Mouse (Mus musculus) neural tube, embryonic 15.5 days (tissue): ENCODE measurements around the gene F2r. TPM values are rescaled to one million over a fixed set of nuclear protein-coding genes. Genes with fewer than 3 reads are reported as not detected.

Experiments used
- ATAC-seq: fragments of 200-750 bp; cut with Nextera tagmentation; 2 replicates; pipeline ENCODE4 v1.8.0; 2017; ENCODE audit warnings: mild to moderate bottlenecking, moderate TSS enrichment, moderate library complexity; ENCODE audit not compliant: low FRiP score
- H3K27ac ChIP-seq: fragments of 300-500 bp; sonication (generic); replicated peaks from 2 replicates; pipeline ENCODE4 v1.5.1; 2015; ENCODE audit warnings: mild to moderate bottlenecking, inconsistent platforms
- H3K27me3 ChIP-seq: fragments of 300-500 bp; sonication (generic); replicated peaks from 2 replicates; pipeline ENCODE4 v1.6.1; 2015; ENCODE audit warnings: inconsistent platforms
- H3K36me3 ChIP-seq: fragments of 300-500 bp; sonication (generic); 2 replicates; pipeline ENCODE4 v1.6.1; 2015; ENCODE audit warnings: inconsistent platforms
- H3K4me1 ChIP-seq: fragments of 300-500 bp; sonication (generic); 2 replicates; pipeline ENCODE4 v1.6.1; 2015; ENCODE audit warnings: inconsistent platforms
- H3K4me2 ChIP-seq: fragments of 300-500 bp; sonication (generic); 2 replicates; pipeline ENCODE4 v1.6.1; 2015; ENCODE audit warnings: inconsistent platforms, mild to moderate bottlenecking, moderate library complexity
- H3K4me3 ChIP-seq: fragments of 300-500 bp; sonication (generic); replicated peaks from 2 replicates; pipeline ENCODE4 v1.5.1; 2015; ENCODE audit warnings: mild to moderate bottlenecking, inconsistent platforms
- H3K9ac ChIP-seq: fragments of 300-500 bp; sonication (generic); replicated peaks from 2 replicates; pipeline ENCODE4 v1.6.1; 2015; ENCODE audit warnings: mild to moderate bottlenecking, inconsistent platforms
- H3K9me3 ChIP-seq: fragments of 300-500 bp; sonication (generic); replicated peaks from 2 replicates; pipeline ENCODE4 v1.6.1; 2016; ENCODE audit warnings: inconsistent platforms
- WGBS: fragments of 180-500 bp; shearing (Covaris S2); methylation state at CpG from one replicate; pipeline ENCODE4 v1.1.7; 2015; ENCODE audit warnings: mixed read lengths; 5-methylcytosine and 5-hydroxymethylcytosine counted together
- polyA plus RNA-seq: library from polyadenylated mRNA; unstranded; fragments of >200 nt; fragmentation: Nextera tagmentation; extraction: Ambion mirVana; gene quantifications from 2 replicates; pipeline ENCODE4 v1.2.1, GENCODE M21; 2015

The F2r gene
- polyA plus RNA-seq, 1 experiment from 2014 or later = 52.1 TPM

GRCm38 (mm10) chr13:95626696-95627095 lies 8.4 kb upstream of the F2r start:
- H3K4me3 ChIP-seq = no peak overlapping the region
- no peaks in the 10 kb centered on the region for H3K27me3 ChIP-seq
- H3K27ac ChIP-seq = no peak overlapping the region
- H3K36me3 ChIP-seq = 0 out of 2 replicates have a peak, but pooled peaks cover 3% of the 10 kb centered on the region
- H3K9ac ChIP-seq = no peak overlapping the region
- no peak for ATAC-seq
- no peaks in the 10 kb centered on the region for H3K9me3 ChIP-seq
- no peak overlapping the region for H3K4me2 ChIP-seq
- WGBS = 77% methylated on average over 7 of the region's 7 CpGs
- no peaks in the 10 kb centered on the region for H3K4me1 ChIP-seq

GRCm38 (mm10) chr13:95623042-95623441 lies 4.8 kb upstream of the F2r start:
- H3K27ac ChIP-seq = no peak overlapping the region
- no peak for ATAC-seq
- H3K4me2 ChIP-seq = no peak overlapping the region
- no peaks in the 10 kb centered on the region for H3K27me3 ChIP-seq
- WGBS = 50% methylated on average over 3 of the region's 3 CpGs
- H3K4me1 ChIP-seq = peaks cover 5% of the 10 kb centered on the region
- H3K9me3 ChIP-seq = no peaks in the 10 kb centered on the region
- H3K9ac ChIP-seq = no peak overlapping the region
- no peak overlapping the region for H3K4me3 ChIP-seq
- 0 out of 2 replicates have a peak, but pooled peaks cover under 1% of the 10 kb centered on the region for H3K36me3 ChIP-seq

- ATAC-seq = no peak
- no peaks in the 10 kb centered on the region for H3K9me3 ChIP-seq
- WGBS = 88% methylated on average over 3 of the region's 3 CpGs
- no peak overlapping the region for H3K9ac ChIP-seq
- no peak overlapping the region for H3K27ac ChIP-seq
- H3K4me2 ChIP-seq = no peak overlapping the region
- H3K27me3 ChIP-seq = no peaks in the 10 kb centered on the region
- peaks cover 12% of the 10 kb centered on the region for H3K4me1 ChIP-seq
- no peak overlapping the region for H3K4me3 ChIP-seq
- no peaks in the 10 kb centered on the region for H3K36me3 ChIP-seq
Observed at GRCm38 (mm10) chr13:95621563-95621962, 3.3 kb upstream of the F2r start.

- no peaks in the 10 kb centered on the region for H3K9me3 ChIP-seq
- WGBS = 5% methylated on average over 13 of the region's 13 CpGs
- peak; percentile 6; the same call in 1 of the 2 replicates for ATAC-seq
- H3K9ac ChIP-seq = 0 out of 2 replicates have a peak overlapping the region, but pooled peaks have one; percentile 75
- H3K4me2 ChIP-seq = peak overlapping the region; percentile 83
- no peaks in the 10 kb centered on the region for H3K27me3 ChIP-seq
- H3K4me1 ChIP-seq = peaks cover 33% of the 10 kb centered on the region
- H3K36me3 ChIP-seq = no peaks in the 10 kb centered on the region
- H3K27ac ChIP-seq = no peak overlapping the region
- peak overlapping the region; percentile 86 for H3K4me3 ChIP-seq
Observed at GRCm38 (mm10) chr13:95618859-95619258, 572 bp upstream of the F2r start.

DNA sequence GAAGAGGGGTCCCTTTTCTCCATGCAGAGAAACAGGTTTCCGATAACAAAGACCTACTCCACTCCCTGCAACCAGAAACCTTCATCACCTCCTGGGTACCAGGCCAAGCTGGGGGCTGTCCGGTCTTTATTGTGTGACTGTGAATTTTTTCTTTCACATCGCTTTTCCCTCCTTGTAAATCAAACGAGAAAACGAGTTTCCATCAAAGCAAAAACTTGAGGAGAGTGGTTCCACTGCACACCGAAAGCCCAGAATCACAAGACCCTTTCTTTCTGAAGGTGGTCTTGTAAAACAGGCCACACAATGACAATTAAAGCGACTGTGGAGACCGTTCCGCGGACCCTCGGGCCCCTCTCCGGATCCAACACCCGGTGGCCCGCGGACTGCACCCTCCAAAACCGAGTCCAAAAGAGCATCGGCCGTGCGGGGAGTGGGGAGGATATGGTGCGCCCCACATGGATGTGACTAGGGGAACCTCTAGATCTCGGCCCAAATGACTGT lies 566 bp downstream of the F2r start:
- H3K4me2 ChIP-seq = peak overlapping the region; percentile 83
- peak overlapping the region; percentile 86 for H3K4me3 ChIP-seq
- peak overlapping the region; percentile 74 for H3K27ac ChIP-seq
- under 1% methylated on average over 21 of the region's 21 CpGs for WGBS
- H3K27me3 ChIP-seq = no peaks in the 10 kb centered on the region
- H3K9me3 ChIP-seq = no peaks in the 10 kb centered on the region
- peaks cover 33% of the 10 kb centered on the region for H3K4me1 ChIP-seq
- H3K9ac ChIP-seq = peak overlapping the region; percentile 75
- peak; percentile 65 for ATAC-seq
- no peaks in the 10 kb centered on the region for H3K36me3 ChIP-seq

DNA sequence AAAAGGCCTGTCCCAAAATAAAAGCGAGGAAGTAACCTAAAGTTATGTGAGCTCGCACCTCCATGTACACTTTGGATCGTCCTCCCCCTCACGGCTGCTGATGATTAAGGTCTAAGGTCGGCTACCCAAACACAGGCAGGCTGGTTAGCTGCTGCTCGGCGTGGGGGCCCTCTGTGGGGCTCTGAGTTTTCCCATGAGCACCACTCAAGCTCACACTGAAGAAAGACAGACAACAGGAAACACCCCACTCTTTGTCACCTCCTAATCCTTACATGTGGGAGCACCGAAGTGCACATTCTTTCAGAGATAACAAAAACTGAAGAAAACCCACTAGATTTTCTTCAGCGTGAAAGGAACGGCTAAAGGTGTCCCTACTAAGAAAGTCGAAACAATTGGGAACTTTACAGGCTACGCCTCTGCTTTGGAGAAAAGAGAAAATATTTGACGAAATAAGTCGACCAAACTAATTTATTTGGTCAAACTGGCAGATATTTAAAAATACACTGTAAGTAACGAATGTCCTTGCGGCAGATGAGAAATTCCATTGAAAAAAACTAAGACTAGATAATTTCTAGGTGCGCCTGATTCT lies 1.1 kb downstream of the F2r start:
- 12% methylated on average over 17 of the region's 17 CpGs for WGBS
- H3K27ac ChIP-seq = no peak overlapping the region
- no peak for ATAC-seq
- H3K36me3 ChIP-seq = no peaks in the 10 kb centered on the region
- no peaks in the 10 kb centered on the region for H3K27me3 ChIP-seq
- peaks cover 33% of the 10 kb centered on the region for H3K4me1 ChIP-seq
- peak overlapping the region; percentile 86 for H3K4me3 ChIP-seq
- no peaks in the 10 kb centered on the region for H3K9me3 ChIP-seq
- peak overlapping the region; percentile 75 for H3K9ac ChIP-seq
- peak overlapping the region; percentile 83 for H3K4me2 ChIP-seq

DNA sequence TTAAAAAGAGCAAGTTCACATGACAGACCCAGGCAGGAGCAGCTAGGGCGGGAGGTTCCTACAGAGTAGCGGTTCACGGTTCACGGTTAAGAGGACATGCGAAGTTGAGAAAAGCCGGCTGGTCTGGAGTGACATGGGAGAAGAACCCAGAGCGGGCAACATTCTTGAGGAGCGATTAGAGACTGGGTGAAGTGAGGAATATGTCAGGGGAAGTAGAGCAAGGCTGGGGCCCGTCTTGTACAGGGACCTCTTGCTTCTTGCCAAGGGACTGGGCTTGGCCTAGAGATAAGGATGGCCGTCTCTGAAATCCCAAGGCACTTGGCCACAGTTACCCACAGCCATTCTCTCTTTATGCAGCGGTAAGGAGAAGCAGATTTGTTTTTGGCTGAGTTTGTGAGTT lies 1.8 kb downstream of the F2r start:
- WGBS = 69% methylated on average over 11 of the region's 11 CpGs
- H3K36me3 ChIP-seq = no peaks in the 10 kb centered on the region
- peak overlapping the region; percentile 75; the same call in 1 of the 2 replicates for H3K9ac ChIP-seq
- no peaks in the 10 kb centered on the region for H3K27me3 ChIP-seq
- no peaks in the 10 kb centered on the region for H3K9me3 ChIP-seq
- peak overlapping the region; percentile 83 for H3K4me2 ChIP-seq
- no peak for ATAC-seq
- peaks cover 33% of the 10 kb centered on the region for H3K4me1 ChIP-seq
- H3K4me3 ChIP-seq = peak overlapping the region; percentile 86
- no peak overlapping the region for H3K27ac ChIP-seq

DNA sequence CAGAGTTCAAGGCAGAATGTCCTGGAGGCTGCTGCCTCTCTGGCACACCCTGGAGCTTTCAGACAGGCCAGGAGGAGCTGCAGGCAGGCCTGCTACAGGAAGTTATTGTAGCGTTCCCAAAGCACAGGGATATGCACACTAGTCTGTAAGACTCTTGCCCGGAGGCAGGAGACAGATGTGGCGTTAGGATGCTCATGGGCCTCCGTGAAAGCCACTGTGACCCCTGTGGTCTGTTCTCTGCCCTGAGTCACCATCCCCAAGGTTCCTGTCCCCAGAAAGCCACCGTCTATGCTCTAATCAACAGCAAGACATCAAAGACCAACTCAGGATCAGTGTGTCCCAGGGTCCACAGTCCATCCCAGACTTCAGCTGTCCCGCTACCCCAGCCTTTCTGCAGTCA lies 3.5 kb downstream of the F2r start:
- no peak overlapping the region for H3K4me3 ChIP-seq
- ATAC-seq = no peak
- H3K9me3 ChIP-seq = no peaks in the 10 kb centered on the region
- WGBS = 60% methylated on average over 6 of the region's 6 CpGs
- no peaks in the 10 kb centered on the region for H3K36me3 ChIP-seq
- no peak overlapping the region for H3K9ac ChIP-seq
- H3K4me2 ChIP-seq = no peak overlapping the region
- H3K27me3 ChIP-seq = no peaks in the 10 kb centered on the region
- no peak overlapping the region for H3K27ac ChIP-seq
- peaks cover 33% of the 10 kb centered on the region for H3K4me1 ChIP-seq

- Histone ChIP-seq H3K9me3 (no peaks in the 10 kb centered on the region; the same call in 1 of the 2 replicates), H3K4me1 (peaks cover 27% of the 10 kb centered on the region), H3K4me2 (no peak overlapping the region), H3K36me3 (0 out of 2 replicates have a peak, but pooled peaks cover 3% of the 10 kb centered on the region), H3K9ac (no peak overlapping the region), H3K27me3 (no peaks in the 10 kb centered on the region), H3K27ac (no peak overlapping the region), H3K4me3 (no peak overlapping the region)
- WGBS = 91% methylated on average over 10 of the region's 10 CpGs
- no peak for ATAC-seq
Observed at GRCm38 (mm10) chr13:95612243-95612642, 6.0 kb downstream of the F2r start.

- Histone ChIP-seq H3K9me3 (peaks cover 3% of the 10 kb centered on the region; the same call in 1 of the 2 replicates), H3K36me3 (peaks cover 7% of the 10 kb centered on the region; the same call in 1 of the 2 replicates), H3K27ac (no peak overlapping the region), H3K9ac (no peak overlapping the region), H3K4me2 (no peak overlapping the region), H3K27me3 (no peaks in the 10 kb centered on the region), H3K4me1 (peaks cover 22% of the 10 kb centered on the region), H3K4me3 (no peak overlapping the region)
- no peak for ATAC-seq
- WGBS = 93% methylated on average over 4 of the region's 4 CpGs
Observed at GRCm38 (mm10) chr13:95611752-95612151, 6.5 kb downstream of the F2r start.

DNA sequence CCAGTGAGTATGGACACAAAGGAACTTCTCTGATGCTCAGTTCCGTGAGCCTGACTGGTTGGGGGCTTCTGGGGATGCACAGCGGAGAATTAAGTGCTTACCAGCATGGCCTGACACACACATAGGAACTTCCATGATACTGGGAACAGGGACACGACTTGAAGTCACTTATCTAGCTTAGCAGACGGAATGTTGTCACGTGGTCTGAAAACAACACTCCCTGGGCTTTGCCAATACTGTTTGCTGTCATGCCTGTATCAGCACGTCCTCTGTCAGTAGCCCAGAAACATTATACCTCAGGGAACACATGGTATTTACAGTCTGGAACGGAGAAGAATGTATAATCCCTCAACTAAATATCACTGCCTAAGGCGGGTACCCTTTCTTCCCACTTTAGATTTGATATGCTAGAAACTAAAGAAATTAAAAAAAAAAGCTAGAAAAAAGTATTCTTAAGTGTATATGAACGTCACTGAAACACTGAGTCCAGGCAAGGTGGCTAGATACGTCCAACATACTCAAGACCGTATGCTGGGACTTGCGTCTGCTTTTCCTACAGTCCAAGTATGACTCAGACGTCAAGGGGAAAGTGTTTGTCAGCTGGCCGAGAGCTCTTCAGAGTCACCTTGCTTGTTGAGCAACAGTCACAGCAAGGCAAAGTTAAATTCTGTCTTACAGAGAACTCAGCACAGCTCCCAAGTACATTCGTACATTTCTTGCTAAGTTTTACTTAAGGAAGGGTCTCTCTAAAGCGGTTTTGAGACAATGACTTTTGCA lies 7.3 kb downstream of the F2r start:
- Histone ChIP-seq H3K27ac (no peak overlapping the region), H3K4me3 (no peak overlapping the region), H3K36me3 (peaks cover 8% of the 10 kb centered on the region; the same call in 1 of the 2 replicates), H3K9me3 (peaks cover 3% of the 10 kb centered on the region; the same call in 1 of the 2 replicates), H3K27me3 (no peaks in the 10 kb centered on the region), H3K9ac (no peak overlapping the region), H3K4me2 (no peak overlapping the region), H3K4me1 (peaks cover 15% of the 10 kb centered on the region)
- WGBS = 87% methylated on average over 16 of the region's 16 CpGs
- ATAC-seq = no peak

DNA sequence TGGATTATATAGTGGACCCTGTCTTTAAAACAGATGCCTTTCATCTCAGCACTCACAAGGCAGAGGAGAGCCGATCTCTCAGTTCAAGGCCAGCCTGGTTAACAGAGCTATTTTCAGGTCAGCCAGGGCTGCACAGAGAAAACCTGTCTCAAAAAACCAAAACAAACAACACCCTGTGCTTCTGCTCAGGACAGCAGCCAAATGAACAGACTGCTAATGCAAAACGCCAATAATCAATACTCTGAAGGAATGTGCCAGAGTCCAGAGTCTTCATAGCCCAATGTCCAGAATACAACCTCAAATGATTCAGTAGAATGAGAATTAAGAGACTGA lies 9.2 kb downstream of the F2r start:
- Histone ChIP-seq H3K36me3 (peaks cover 19% of the 10 kb centered on the region), H3K4me3 (no peak overlapping the region), H3K9me3 (peaks cover 3% of the 10 kb centered on the region; the same call in 1 of the 2 replicates), H3K9ac (no peak overlapping the region), H3K27ac (no peak overlapping the region), H3K27me3 (no peaks in the 10 kb centered on the region), H3K4me1 (no peaks in the 10 kb centered on the region), H3K4me2 (no peak overlapping the region)
- 93% methylated on average over 2 of the region's 2 CpGs for WGBS
- no peak for ATAC-seq
